Mouse (Mus musculus) right cerebral cortex, postnatal 36 days (tissue): ENCODE data around the gene Mllt6.

Experiments used
- DNase-seq, 2 experiments: peaks; one replicate each; pipeline ENCODE4 v3.0.0; 2022; ENCODE audit warnings: low spot score in 2 of 2, mixed read lengths in 1 of 2

Mllt6 gene

DNA sequence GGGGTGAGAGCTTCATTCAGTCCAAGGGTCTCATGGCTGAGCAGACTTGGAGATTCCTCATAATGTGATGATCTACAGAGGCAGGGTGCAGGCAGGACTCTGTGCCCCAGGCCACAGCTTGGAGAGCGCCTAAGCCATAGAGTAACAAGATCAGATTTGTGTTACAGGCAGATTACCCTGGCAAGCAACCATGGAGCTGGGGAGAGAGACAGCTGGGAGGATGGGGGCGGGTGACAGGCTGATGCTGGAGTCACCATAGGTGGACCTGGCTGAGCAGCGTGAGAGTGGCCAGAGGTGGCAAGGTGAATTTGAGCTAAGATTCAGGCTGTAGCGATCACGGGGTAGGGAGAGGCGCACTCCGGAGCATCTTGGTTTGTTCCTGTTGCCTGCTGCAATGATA is 4.9 kb downstream of the Mllt6 start:
- DNase-seq, result no peak

DNA sequence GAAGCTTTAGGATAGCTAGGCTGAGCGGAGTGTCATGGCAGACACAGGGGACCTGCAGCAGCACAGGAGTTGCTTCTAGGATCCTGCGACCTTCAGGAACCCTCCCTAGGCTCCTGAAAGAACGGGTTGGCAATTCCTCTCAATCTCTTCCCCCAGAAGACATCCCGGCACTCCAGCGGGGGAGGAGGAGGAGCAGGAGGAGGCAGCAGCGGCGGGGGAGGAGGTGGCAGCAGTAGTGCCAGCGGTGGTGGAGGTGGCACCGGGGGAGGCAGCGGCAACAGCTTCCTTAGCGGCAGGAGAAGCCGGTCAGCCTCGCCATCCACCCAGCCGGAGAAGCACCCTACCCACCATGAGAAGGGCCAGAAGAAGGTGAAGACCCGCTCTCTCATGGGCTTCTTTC is 6.1 kb downstream of the Mllt6 start:
- no peak for DNase-seq

DNA sequence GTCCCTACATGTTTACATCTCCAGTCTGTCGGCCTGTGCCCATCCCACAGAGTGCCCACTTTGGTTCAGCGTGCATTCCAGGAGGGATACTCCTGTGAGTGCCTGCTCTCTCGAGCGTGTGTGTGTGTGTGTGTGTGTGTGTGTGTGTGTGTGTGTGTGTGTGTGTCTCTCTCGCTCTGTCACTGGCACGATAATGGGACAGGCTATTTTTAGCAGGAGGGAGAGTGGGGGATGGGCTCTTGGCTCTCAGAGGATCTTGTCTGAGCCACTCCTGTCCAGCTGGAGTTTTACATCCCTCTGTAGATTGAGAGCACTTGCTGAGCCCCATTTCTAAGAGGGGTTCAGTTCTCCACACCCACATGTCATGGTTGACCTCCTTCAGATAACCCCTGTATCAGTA is 6.6 kb downstream of the Mllt6 start:
- peak; percentile 36 to 60 for DNase-seq

DNA sequence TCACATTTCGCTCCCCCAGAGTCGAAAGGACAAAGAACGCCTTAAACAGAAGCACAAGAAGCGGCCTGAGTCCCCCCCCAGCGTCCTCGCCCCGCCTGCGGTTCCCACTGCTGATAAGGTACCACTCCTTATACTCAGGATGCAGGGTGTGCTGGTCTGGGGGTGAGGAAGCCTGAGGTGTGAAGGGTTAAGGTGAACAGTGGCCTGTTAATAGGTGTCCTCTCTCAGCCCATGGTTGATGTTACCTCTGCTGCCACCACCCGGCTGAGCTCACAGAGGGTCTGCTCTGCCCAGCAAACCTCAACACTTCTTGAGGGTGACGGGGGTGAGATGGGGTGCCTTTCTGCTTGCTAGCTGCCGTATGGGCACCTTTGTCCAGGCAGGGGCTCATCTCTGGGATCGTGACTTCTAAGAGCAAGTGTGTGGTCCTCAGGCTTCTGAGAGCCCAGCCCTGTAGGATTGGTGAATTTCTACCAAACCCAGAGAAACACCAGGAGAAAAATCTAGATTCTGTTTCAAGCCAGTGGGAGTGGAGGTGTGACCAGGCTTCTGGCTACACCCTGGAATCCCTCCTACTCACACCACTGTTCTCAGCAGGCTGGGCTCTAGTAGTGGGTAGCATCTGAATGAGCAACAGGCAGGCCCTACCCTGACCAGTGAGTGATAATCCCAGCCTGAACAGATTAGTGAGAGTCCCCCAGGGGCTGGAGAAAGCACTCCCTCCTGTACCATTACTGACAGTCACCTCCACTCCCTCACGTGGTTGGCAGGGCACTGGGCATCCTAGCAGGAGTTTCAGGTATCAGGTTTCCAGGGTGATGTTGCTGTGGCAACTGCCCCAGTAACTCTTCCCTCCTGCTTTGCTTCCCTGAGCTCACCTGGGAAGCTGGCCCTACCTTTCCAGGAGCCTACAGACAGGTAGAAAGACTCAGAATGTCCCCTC is 7.3 kb downstream of the Mllt6 start:
- peak in 1 of 2 experiments; percentile 50 for DNase-seq

GRCm38 (mm10) chr11:97671177-97671527 is 7.9 kb downstream of the Mllt6 start:
- DNase-seq, result no peak

- DNase-seq, result no peak
These were observed 9.9 kb downstream of the Mllt6 start for GRCm38 (mm10) chr11:97673148-97673547.

GRCm38 (mm10) chr11:97676050-97676754 is 13.0 kb downstream of the Mllt6 start:
- no peak for DNase-seq

DNA sequence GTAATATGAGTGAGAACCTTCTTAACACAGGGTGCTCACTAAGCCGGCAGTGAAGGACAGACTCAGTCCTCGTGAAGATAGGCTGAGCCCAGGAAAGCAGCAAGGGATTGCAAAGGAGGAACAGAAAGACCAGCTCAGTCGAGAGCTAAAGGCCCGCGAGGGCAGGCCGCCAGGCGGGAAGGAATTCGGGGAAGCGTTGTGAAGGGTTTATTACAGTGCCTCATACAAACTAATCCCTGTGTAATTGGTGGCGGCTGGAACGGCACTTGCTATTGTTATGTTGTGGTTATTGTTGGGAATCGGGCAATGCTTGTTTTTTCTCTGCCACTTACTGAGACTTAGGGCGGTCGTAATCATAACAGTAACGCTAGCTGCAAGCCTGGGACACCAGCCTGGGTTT is 14.2 kb downstream of the Mllt6 start:
- no peak for DNase-seq

DNA sequence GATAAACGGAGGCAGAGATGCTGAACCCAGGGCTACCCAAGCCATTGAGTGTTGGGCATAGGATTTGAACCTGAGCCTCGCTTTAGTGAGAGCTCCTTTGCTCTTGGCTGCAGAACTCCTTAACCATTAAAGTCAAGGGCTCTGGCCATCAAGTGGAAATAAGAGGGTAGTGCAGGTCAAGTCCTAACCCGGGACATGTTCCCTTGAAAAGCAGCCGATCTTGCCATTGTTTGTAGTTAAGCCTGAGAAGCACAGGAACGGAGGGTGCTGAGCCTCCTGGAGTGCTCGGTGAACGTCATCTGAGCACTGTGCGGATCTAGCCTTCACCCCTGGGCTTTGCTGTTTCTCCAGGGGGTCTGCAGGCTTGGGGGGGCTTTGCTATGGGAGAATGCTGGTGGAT is 14.6 kb downstream of the Mllt6 start:
- DNase-seq, result no peak

GRCm38 (mm10) chr11:97678301-97678700 is 15.1 kb downstream of the Mllt6 start:
- DNase-seq, result no peak

DNA sequence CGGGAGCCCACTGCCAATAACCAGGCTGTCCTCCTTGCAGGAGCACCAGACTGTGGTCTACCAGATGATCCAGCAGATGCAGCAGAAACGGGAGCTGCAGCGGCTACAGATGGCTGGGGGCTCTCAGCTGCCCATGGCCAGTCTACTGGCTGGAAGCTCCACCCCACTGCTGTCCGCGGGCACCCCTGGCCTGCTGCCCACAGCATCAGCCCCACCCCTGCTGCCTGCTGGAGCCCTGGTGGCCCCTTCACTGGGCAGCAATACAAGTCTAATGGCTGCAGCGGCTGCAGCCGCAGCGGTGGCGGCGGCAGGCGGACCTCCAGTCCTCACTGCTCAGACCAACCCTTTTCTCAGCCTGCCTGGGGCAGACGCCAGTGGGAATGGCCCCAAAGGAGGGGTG is 17.2 kb downstream of the Mllt6 start:
- no peak for DNase-seq

DNA sequence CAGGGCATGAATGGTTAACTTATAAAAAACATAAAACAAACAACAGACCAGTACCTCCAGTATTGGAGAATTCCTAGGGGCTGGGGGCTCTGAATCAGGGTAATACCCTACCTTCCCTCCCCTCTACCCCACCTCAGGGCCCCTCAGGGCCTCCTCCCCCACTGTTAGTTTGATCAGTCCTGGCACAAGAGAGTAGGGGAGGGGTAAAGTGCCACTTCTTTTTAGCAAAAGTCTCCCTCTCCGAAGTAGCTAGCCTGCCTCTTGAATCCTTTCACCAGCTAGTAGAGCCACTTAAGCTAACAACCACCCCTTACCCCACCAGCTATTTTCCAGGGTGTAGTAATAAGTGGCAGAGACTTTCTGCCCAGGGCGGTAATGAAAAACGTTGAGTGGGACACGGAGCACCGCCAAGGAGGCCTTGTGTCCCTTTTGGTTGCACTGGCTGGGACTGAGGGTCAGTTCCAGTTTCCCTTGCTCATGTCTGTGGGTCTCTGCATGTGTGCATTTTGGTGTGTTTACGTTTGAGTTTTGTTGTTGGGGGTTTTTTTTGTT is 19.4 kb downstream of the Mllt6 start:
- no peak for DNase-seq

DNA sequence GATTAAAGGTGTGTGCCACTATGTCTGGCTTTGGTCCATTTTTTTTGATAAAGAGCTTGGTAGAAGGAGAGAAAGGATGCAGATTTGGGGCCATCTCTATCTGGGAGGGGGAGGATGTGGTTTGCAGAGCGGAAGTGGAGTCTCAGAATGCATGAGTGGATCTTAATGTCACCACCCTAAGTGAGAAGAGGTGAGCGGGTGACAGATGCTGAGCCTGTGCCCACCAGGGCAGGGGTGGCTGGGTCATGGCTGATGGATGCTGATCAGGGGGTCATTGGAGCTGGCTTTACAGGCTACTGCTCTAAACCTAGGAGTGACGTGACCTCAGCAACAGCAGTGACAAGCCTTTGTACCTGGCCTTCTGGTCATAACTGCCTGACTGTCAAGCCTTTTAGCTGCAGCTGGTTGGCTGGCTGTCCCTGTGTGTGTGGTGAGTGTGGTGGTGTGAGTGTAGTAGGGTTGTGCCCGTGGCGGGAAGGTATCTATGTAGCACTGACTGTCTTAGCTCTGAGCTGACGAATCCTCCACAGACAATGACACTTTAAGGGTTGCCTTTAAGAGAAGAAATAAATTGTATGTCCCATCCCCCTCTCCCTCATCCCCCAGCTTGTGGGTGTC is 21.0 kb downstream of the Mllt6 start:
- DNase-seq, result no peak

- DNase-seq, result no peak
These were observed 21.6 kb downstream of the Mllt6 start for GRCm38 (mm10) chr11:97684766-97685165.

DNA sequence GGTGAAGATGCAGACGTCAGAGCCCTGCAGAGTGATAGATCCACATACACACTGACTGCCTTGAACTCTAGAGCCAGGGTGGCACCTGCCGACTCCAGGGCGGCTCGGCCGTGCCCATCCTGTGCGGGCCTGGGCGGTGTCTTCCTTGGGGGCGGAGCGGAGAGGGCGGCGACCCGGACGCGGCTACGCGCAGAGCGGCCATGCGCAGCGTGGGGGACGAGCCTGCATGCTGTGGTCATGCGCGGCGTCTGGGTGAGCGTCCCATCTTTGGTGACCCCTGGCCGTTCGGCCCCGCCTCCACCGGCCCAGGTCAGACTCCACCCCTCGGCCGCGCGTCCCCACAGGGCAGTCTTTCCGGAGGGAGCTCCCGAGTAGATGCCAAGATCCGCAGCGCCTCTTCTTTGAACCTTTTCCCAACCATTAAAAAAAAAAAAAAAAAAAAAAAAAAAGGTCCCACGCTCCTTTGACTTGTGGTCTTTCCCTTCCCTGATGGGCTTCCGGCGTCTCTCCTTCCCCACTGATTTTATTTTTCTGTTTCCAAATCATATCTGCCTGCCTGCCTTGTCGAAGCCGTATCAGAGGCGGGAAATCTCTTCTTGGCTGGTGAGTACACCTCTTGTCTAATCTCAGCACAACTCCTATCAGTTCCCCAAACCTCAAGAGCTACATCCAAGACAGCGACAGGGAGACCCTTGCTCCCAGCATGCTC is 22.6 kb downstream of the Mllt6 start, which contains the start of gene Cisd3:
TSS of gene Cisd3 (plus strand) at position 214 of the 709 bp plus-strand sequence.
- DNase-seq, result peak; percentile 82 to 88

GRCm38 (mm10) chr11:97686322-97686908 is 23.2 kb downstream of the Mllt6 start:
- DNase-seq, result no peak

DNA sequence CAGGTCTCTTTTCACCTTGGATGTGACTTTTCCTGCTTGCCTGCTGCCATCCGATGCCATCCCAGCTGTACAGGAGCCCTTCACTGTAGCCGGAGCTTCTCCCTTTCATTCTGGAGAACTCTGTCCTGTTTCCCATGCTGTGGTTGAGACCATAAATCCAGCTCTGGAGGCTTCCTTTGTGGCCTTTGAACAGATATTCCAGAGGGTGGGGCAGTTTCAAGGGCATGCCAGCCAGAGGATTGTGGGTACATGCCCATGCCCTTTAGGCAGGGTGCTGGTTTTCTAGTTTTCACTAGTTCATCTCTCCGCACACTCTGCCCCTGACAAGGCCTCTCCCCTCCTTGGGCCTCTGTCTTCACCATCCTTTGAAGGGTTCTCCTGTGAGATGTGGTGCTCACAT is 23.8 kb downstream of the Mllt6 start:
- no peak for DNase-seq

- DNase-seq, result no peak
These were observed 26.6 kb downstream of the Mllt6 start for GRCm38 (mm10) chr11:97689861-97690260.

GRCm38 (mm10) chr11:97694435-97694834 is 31.2 kb downstream of the Mllt6 start:
- no peak for DNase-seq

DNA sequence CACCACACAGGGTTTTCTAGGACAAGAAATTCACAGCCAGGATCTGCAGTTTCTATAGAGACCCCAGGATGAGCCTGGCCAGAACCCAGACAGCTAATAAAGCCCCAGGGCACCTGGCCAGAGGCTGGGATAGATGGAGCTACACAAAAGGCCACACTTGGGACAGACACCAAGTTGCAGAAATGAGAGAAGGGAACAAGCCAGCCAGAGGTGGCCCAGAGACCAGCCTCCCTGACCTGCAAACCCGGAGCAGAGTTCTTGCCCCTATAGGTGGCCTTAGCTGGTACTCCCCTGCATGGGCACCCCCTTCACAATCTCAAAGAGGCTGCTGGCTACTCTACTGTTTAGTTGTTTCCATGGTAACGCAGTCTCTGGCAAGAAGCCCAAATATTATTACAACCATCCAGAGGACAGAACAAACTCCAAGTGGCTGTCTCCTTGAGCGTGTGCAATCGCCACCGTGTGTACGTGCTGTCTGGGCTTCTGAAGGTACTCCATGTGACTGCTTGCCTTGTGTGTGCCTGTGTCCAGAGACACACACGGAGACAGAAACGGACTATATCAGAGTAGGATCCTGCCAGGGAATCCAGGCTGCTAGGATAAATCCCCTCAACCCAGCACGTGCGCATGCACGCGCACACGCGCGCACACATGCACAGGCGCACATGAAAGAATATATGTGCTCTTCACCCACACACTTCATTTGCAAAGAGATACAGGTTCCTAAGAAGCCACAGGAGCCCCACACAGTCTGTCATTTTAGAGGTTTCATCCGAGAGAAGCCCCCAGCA is 31.9 kb downstream of the Mllt6 start:
- DNase-seq, result no peak
